Mouse (Mus musculus) kidney, adult 11 months (tissue): ENCODE data around the gene Commd2.

Source experiments
- DNase-seq: peaks from one replicate; pipeline ENCODE4 v3.0.0; 2022

Commd2 gene

GRCm38 (mm10) chr3:57612430-57612997 lies 39.0 kb downstream of the Commd2 start:
- no peak for DNase-seq

GRCm38 (mm10) chr3:57611776-57612175 lies 39.7 kb downstream of the Commd2 start:
- DNase-seq: no peak

- DNase-seq: no peak
Measured at GRCm38 (mm10) chr3:57604618-57605015, 46.9 kb downstream of the Commd2 start.

GRCm38 (mm10) chr3:57603891-57604617 lies 47.5 kb downstream of the Commd2 start:
- DNase-seq: no peak

- no peak for DNase-seq
Measured at GRCm38 (mm10) chr3:57602610-57603009, 48.9 kb downstream of the Commd2 start.

- DNase-seq: no peak
Measured at GRCm38 (mm10) chr3:57596566-57596965, 54.9 kb downstream of the Commd2 start.

GRCm38 (mm10) chr3:57595506-57595905 lies 56.0 kb downstream of the Commd2 start:
- DNase-seq: no peak
